Mouse (Mus musculus) testis, adult 10 weeks (tissue): Measurements from ENCODE around the gene Mettl15. TPM values are rescaled to one million over a fixed set of nuclear protein-coding genes. Genes with fewer than 3 reads are reported as not detected.

ENCODE experiments used
- polyA plus RNA-seq: library from polyadenylated mRNA; stranded (reverse); fragments of 350-450 nt; fragmentation: Illumina TruSeq; extraction: RNeasy Lipid Tissue Mini Kit (QIAGEN cat#74804); gene quantifications from one replicate; pipeline ENCODE4 v1.2.3, GENCODE M21; 2014; ENCODE audit warnings: low read depth, low replicate concordance

Mettl15 gene
- 5.5 TPM for polyA plus RNA-seq

DNA sequence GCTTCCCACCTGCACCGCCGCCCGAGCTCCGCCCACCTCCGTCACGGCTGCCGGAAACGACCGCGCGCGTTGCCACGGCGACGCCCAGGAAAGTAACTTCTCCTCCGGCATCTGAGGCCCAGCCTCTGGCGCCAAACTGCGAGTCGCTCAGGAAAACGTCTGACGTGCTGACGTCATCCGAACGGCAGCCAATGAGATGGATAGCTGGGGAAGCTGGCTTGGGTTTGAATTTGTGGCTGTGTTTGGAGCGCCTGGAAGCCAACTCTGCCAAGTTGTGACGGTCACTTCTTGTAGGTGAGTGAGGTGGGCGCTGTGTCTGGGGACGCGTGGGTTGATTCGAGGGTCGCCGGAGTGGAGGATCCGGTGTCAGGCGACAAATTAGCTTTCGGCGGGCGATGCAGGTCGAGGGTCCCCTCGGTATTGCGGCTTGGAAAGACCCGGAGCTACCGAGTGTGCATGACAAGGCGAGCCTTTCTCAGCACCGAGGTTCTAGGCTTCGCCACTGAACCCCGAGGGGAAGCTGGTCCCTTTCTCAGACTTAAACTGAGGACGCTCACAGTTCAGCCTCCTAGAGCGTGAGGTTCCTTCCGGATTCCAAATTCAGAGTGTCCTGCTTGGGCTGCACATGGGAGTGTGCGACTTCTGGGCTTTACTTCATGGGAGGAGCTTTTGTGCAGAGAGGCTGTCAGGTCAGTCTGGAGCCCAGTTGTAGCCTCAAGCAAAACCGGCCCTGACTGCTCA is at the start of gene Mettl15, which contains the start of gene Kif18a:
TSS of gene Mettl15 (minus strand) at position 149 of the 741 bp plus-strand sequence.
TSS of gene Kif18a (plus strand) at position 139 of the 741 bp plus-strand sequence.

Other genes starting within 250 kb of the Mettl15 start
- gene Kif18a, start within 50 bp of the Mettl15 start, polyA plus RNA-seq: 60.7 TPM